Mouse (Mus musculus): Measurements from ENCODE around the gene Cd8b1. TPM values are rescaled to one million over a fixed set of nuclear protein-coding genes. Genes with fewer than 3 reads are reported as not detected.

Gene Cd8b1
- polyA plus RNA-seq, 1 experiment, result not detected

GRCm38 (mm10) chr6:71352201-71352600 lies 29.6 kb downstream of the Cd8b1 start:
- no peak for TF ChIP-seq POLR2A (IDR thresholded peaks at IDR 0.05; ENCODE audit: borderline replicate concordance, insufficient read depth, low read length)
- Histone ChIP-seq H3K27ac (ENCODE audit: insufficient read depth, low read length) (no peak overlapping the region), H3K4me3 (replicated peaks; ENCODE audit: insufficient read depth, low read depth, low read length) (no peak overlapping the region), H3K4me1 (ENCODE audit: control insufficient read depth, insufficient read depth, low read length) (no peaks in the 10 kb centered on the region), H3K27me3 (ENCODE audit: control insufficient read depth, insufficient read depth, low read length) (no peaks in the 10 kb centered on the region)
- DNase-seq, result no peak
- WGBS, result 76% methylated on average over 6 of the region's 6 CpGs

- H3K4me1 ChIP-seq (ENCODE audit: control insufficient read depth, insufficient read depth, low read length), result no peaks in the 10 kb centered on the region
- H3K27me3 ChIP-seq (ENCODE audit: control insufficient read depth, insufficient read depth, low read length), result no peaks in the 10 kb centered on the region
- WGBS, result 85% methylated on average over 10 of the region's 10 CpGs
- no peak overlapping the region for H3K4me3 ChIP-seq (replicated peaks; ENCODE audit: insufficient read depth, low read depth, low read length)
- DNase-seq, result no peak
- H3K27ac ChIP-seq (ENCODE audit: insufficient read depth, low read length), result no peak overlapping the region
- no peak for TF ChIP-seq POLR2A (IDR thresholded peaks at IDR 0.05; ENCODE audit: borderline replicate concordance, insufficient read depth, low read length)
- TF ChIP-seq CTCF (IDR thresholded peaks at IDR 0.05; ENCODE audit: borderline replicate concordance, insufficient read depth, low read depth, low read length), result no peak
Observed at GRCm38 (mm10) chr6:71352866-71353427, 30.4 kb downstream of the Cd8b1 start.

- no peaks in the 10 kb centered on the region for H3K4me1 ChIP-seq (ENCODE audit: control insufficient read depth, insufficient read depth, low read length)
- H3K27me3 ChIP-seq (ENCODE audit: control insufficient read depth, insufficient read depth, low read length), result no peaks in the 10 kb centered on the region
- TF ChIP-seq CTCF (IDR thresholded peaks at IDR 0.05; ENCODE audit: borderline replicate concordance, insufficient read depth, low read depth, low read length) (no peak), POLR2A (IDR thresholded peaks at IDR 0.05; ENCODE audit: borderline replicate concordance, insufficient read depth, low read length) (no peak)
- no peak overlapping the region for H3K27ac ChIP-seq (ENCODE audit: insufficient read depth, low read length)
- 81% methylated on average over 2 of the region's 2 CpGs for WGBS
- H3K4me3 ChIP-seq (replicated peaks; ENCODE audit: insufficient read depth, low read depth, low read length), result no peak overlapping the region
- no peak for DNase-seq
Observed at GRCm38 (mm10) chr6:71353722-71354121, 31.1 kb downstream of the Cd8b1 start.

- no peak for TF ChIP-seq POLR2A (IDR thresholded peaks at IDR 0.05; ENCODE audit: borderline replicate concordance, insufficient read depth, low read length)
- 89% methylated on average over 7 of the region's 7 CpGs for WGBS
- no peak overlapping the region for H3K27ac ChIP-seq (ENCODE audit: insufficient read depth, low read length)
- H3K4me3 ChIP-seq (replicated peaks; ENCODE audit: insufficient read depth, low read depth, low read length), result no peak overlapping the region
- no peaks in the 10 kb centered on the region for H3K4me1 ChIP-seq (ENCODE audit: control insufficient read depth, insufficient read depth, low read length)
- no peak for DNase-seq
- H3K27me3 ChIP-seq (ENCODE audit: control insufficient read depth, insufficient read depth, low read length), result no peaks in the 10 kb centered on the region
Observed at GRCm38 (mm10) chr6:71357493-71357892, 34.9 kb downstream of the Cd8b1 start.

GRCm38 (mm10) chr6:71360221-71360620 lies 37.6 kb downstream of the Cd8b1 start:
- no peak overlapping the region for H3K27ac ChIP-seq (ENCODE audit: insufficient read depth, low read length)
- no peaks in the 10 kb centered on the region for H3K27me3 ChIP-seq (ENCODE audit: control insufficient read depth, insufficient read depth, low read length)
- no peak for TF ChIP-seq CTCF (IDR thresholded peaks at IDR 0.05; ENCODE audit: borderline replicate concordance, insufficient read depth, low read depth, low read length)
- no peak for TF ChIP-seq POLR2A (IDR thresholded peaks at IDR 0.05; ENCODE audit: borderline replicate concordance, insufficient read depth, low read length)
- no peak for DNase-seq
- H3K4me3 ChIP-seq (replicated peaks; ENCODE audit: insufficient read depth, low read depth, low read length), result no peak overlapping the region
- WGBS, result 81% methylated on average over 4 of the region's 4 CpGs
- H3K4me1 ChIP-seq (ENCODE audit: control insufficient read depth, insufficient read depth, low read length), result no peaks in the 10 kb centered on the region

GRCm38 (mm10) chr6:71360751-71361150 lies 38.2 kb downstream of the Cd8b1 start:
- Histone ChIP-seq H3K27ac (ENCODE audit: insufficient read depth, low read length) (no peak overlapping the region), H3K4me3 (replicated peaks; ENCODE audit: insufficient read depth, low read depth, low read length) (no peak overlapping the region), H3K27me3 (ENCODE audit: control insufficient read depth, insufficient read depth, low read length) (no peaks in the 10 kb centered on the region), H3K4me1 (ENCODE audit: control insufficient read depth, insufficient read depth, low read length) (no peaks in the 10 kb centered on the region)
- 69% methylated on average over 5 of the region's 5 CpGs for WGBS
- TF ChIP-seq POLR2A (IDR thresholded peaks at IDR 0.05; ENCODE audit: borderline replicate concordance, insufficient read depth, low read length) (no peak), CTCF (IDR thresholded peaks at IDR 0.05; ENCODE audit: borderline replicate concordance, insufficient read depth, low read depth, low read length) (no peak)
- no peak for DNase-seq

- TF ChIP-seq POLR2A (IDR thresholded peaks at IDR 0.05; ENCODE audit: borderline replicate concordance, insufficient read depth, low read length), result no peak
- TF ChIP-seq CTCF (IDR thresholded peaks at IDR 0.05; ENCODE audit: borderline replicate concordance, insufficient read depth, low read depth, low read length), result no peak
- no peaks in the 10 kb centered on the region for H3K4me1 ChIP-seq (ENCODE audit: control insufficient read depth, insufficient read depth, low read length)
- DNase-seq, result no peak
- WGBS, result 86% methylated on average over 10 of the region's 10 CpGs
- H3K27me3 ChIP-seq (ENCODE audit: control insufficient read depth, insufficient read depth, low read length), result no peaks in the 10 kb centered on the region
- H3K27ac ChIP-seq (ENCODE audit: insufficient read depth, low read length), result no peak overlapping the region
- H3K4me3 ChIP-seq (replicated peaks; ENCODE audit: insufficient read depth, low read depth, low read length), result no peak overlapping the region
Observed at GRCm38 (mm10) chr6:71361156-71361670, 38.6 kb downstream of the Cd8b1 start.

- no peak for TF ChIP-seq CTCF (IDR thresholded peaks at IDR 0.05; ENCODE audit: borderline replicate concordance, insufficient read depth, low read depth, low read length)
- no peak for TF ChIP-seq POLR2A (IDR thresholded peaks at IDR 0.05; ENCODE audit: borderline replicate concordance, insufficient read depth, low read length)
- no peak for DNase-seq
- Histone ChIP-seq H3K4me1 (ENCODE audit: control insufficient read depth, insufficient read depth, low read length) (no peaks in the 10 kb centered on the region), H3K27me3 (ENCODE audit: control insufficient read depth, insufficient read depth, low read length) (no peaks in the 10 kb centered on the region), H3K27ac (ENCODE audit: insufficient read depth, low read length) (no peak overlapping the region), H3K4me3 (replicated peaks; ENCODE audit: insufficient read depth, low read depth, low read length) (no peak overlapping the region)
- WGBS, result 39% methylated on average over 2 of the region's 2 CpGs
Observed at GRCm38 (mm10) chr6:71363995-71364394, 41.4 kb downstream of the Cd8b1 start.

Data from cerebellum, adult 2 months (tissue).